Mouse (Mus musculus) kidney, embryonic 16.5 days (tissue): ENCODE results near the gene Cyp2d40. TPM values are rescaled to one million over a fixed set of nuclear protein-coding genes. Genes with fewer than 3 reads are reported as not detected.
"Not testable (repeated sequence)": the region's sequence is repeated elsewhere in the genome, so short reads cannot be mapped to it uniquely, and the experiment has no call there.

Source experiments
- ATAC-seq: fragments of 200-750 bp; cut with Nextera tagmentation; 2 replicates; pipeline ENCODE4 v1.8.0; 2017; ENCODE audit warnings: moderate TSS enrichment; ENCODE audit not compliant: low FRiP score, low TSS enrichment
- H3K27ac ChIP-seq: fragments of 300-500 bp; sonication (generic); 2 replicates; pipeline ENCODE4 v1.5.1; 2014; ENCODE audit warnings: low read length
- H3K27me3 ChIP-seq: fragments of 300-500 bp; sonication (generic); 2 replicates; pipeline ENCODE4 v1.6.1; 2014; ENCODE audit warnings: low read length, control low read depth, mixed read lengths; ENCODE audit not compliant: insufficient read depth
- H3K36me3 ChIP-seq: fragments of 300-500 bp; sonication (generic); 2 replicates; pipeline ENCODE4 v1.6.1; 2014; ENCODE audit warnings: low read length, control low read depth, mixed read lengths; ENCODE audit not compliant: insufficient read depth
- H3K4me1 ChIP-seq: fragments of 300-500 bp; sonication (generic); 2 replicates; pipeline ENCODE4 v1.6.1; 2014; ENCODE audit warnings: low read length, control low read depth, mixed read lengths; ENCODE audit not compliant: insufficient read depth
- H3K4me2 ChIP-seq: fragments of 300-500 bp; sonication (generic); replicated peaks from 2 replicates; pipeline ENCODE4 v1.6.1; 2014; ENCODE audit warnings: low read depth, low read length
- H3K4me3 ChIP-seq: fragments of 300-500 bp; sonication (generic); 2 replicates; pipeline ENCODE4 v1.5.1; 2014; ENCODE audit warnings: mild to moderate bottlenecking, low read length
- H3K9ac ChIP-seq: fragments of 300-500 bp; sonication (generic); replicated peaks from 2 replicates; pipeline ENCODE4 v1.6.1; 2014; ENCODE audit warnings: low read length
- H3K9me3 ChIP-seq: fragments of 300-500 bp; sonication (generic); 2 replicates; pipeline ENCODE4 v1.6.1; 2016; ENCODE audit warnings: low read length, control low read depth
- WGBS: fragments of 180-500 bp; shearing (Covaris S2); extraction: QIAGEN DNeasy Blood & Tissue Kit; methylation state at CpG from one replicate; pipeline ENCODE4 v1.1.7; 2014; 5-methylcytosine and 5-hydroxymethylcytosine counted together
- polyA plus RNA-seq: library from polyadenylated mRNA; unstranded; fragments of >200 nt; fragmentation: Nextera tagmentation; extraction: Ambion mirVana; gene quantifications from 2 replicates; pipeline ENCODE4 v1.2.1, GENCODE M21; 2015

The Cyp2d40 gene
- polyA plus RNA-seq, 1 experiment from 2014 or later, result not detected

GRCm38 (mm10) chr15:82792566-82792965, 28.6 kb upstream of the Cyp2d40 start:
- WGBS, result 85% methylated on average over 11 of the region's 11 CpGs
- no peak overlapping the region for H3K27ac ChIP-seq
- no peak for ATAC-seq
- no peaks in the 10 kb centered on the region for H3K36me3 ChIP-seq
- no peaks in the 10 kb centered on the region for H3K9me3 ChIP-seq
- H3K4me1 ChIP-seq, result no peaks in the 10 kb centered on the region
- H3K4me3 ChIP-seq, result no peak overlapping the region
- H3K4me2 ChIP-seq, result 0 out of 2 replicates have a peak overlapping the region, but pooled peaks have one; percentile 4
- H3K27me3 ChIP-seq, result no peaks in the 10 kb centered on the region
- no peak overlapping the region for H3K9ac ChIP-seq

GRCm38 (mm10) chr15:82784581-82784980, 20.6 kb upstream of the Cyp2d40 start:
- no peaks in the 10 kb centered on the region for H3K9me3 ChIP-seq
- H3K4me3 ChIP-seq, result no peak overlapping the region
- H3K9ac ChIP-seq, result no peak overlapping the region
- H3K4me2 ChIP-seq, result no peak overlapping the region
- no peaks in the 10 kb centered on the region for H3K36me3 ChIP-seq
- H3K27me3 ChIP-seq, result no peaks in the 10 kb centered on the region
- no peaks in the 10 kb centered on the region for H3K4me1 ChIP-seq
- H3K27ac ChIP-seq, result no peak overlapping the region
- ATAC-seq, result no peak
- 84% methylated on average over 1 of the region's 1 CpGs for WGBS

GRCm38 (mm10) chr15:82783800-82784199, 19.8 kb upstream of the Cyp2d40 start:
- ATAC-seq, result peak; percentile 63
- no peaks in the 10 kb centered on the region for H3K36me3 ChIP-seq
- no peak overlapping the region for H3K9ac ChIP-seq
- H3K4me1 ChIP-seq, result no peaks in the 10 kb centered on the region
- H3K9me3 ChIP-seq, result no peaks in the 10 kb centered on the region
- H3K4me2 ChIP-seq, result no peak overlapping the region
- no peaks in the 10 kb centered on the region for H3K27me3 ChIP-seq
- H3K27ac ChIP-seq, result no peak overlapping the region
- no peak overlapping the region for H3K4me3 ChIP-seq
- 24% methylated on average over 1 of the region's 1 CpGs for WGBS

- 85% methylated on average over 5 of the region's 5 CpGs for WGBS
- not testable (repeated sequence) for H3K4me1 ChIP-seq, H3K9ac ChIP-seq, ATAC-seq, H3K27me3 ChIP-seq, H3K9me3 ChIP-seq, H3K27ac ChIP-seq, H3K4me3 ChIP-seq, H3K4me2 ChIP-seq, H3K36me3 ChIP-seq
Observed at GRCm38 (mm10) chr15:82777856-82778255, 13.9 kb upstream of the Cyp2d40 start.

GRCm38 (mm10) chr15:82765943-82766342, 2.0 kb upstream of the Cyp2d40 start:
- H3K4me2 ChIP-seq, result no peak overlapping the region
- no peak overlapping the region for H3K27ac ChIP-seq
- H3K4me1 ChIP-seq, result no peaks in the 10 kb centered on the region
- H3K27me3 ChIP-seq, result no peaks in the 10 kb centered on the region
- H3K4me3 ChIP-seq, result no peak overlapping the region
- no peak overlapping the region for H3K9ac ChIP-seq
- no peak for ATAC-seq
- WGBS, result 85% methylated on average over 2 of the region's 2 CpGs
- H3K36me3 ChIP-seq, result no peaks in the 10 kb centered on the region
- no peaks in the 10 kb centered on the region for H3K9me3 ChIP-seq

- no peak for ATAC-seq
- H3K4me2 ChIP-seq, result no peak overlapping the region
- no peaks in the 10 kb centered on the region for H3K36me3 ChIP-seq
- no peak overlapping the region for H3K27ac ChIP-seq
- no peak overlapping the region for H3K9ac ChIP-seq
- H3K9me3 ChIP-seq, result no peaks in the 10 kb centered on the region
- 80% methylated on average over 6 of the region's 6 CpGs for WGBS
- no peaks in the 10 kb centered on the region for H3K27me3 ChIP-seq
- H3K4me1 ChIP-seq, result no peaks in the 10 kb centered on the region
- H3K4me3 ChIP-seq, result no peak overlapping the region
Observed at GRCm38 (mm10) chr15:82764881-82765280, 898 bp upstream of the Cyp2d40 start.

- Histone ChIP-seq H3K27ac (no peak overlapping the region), H3K27me3 (no peaks in the 10 kb centered on the region), H3K4me1 (no peaks in the 10 kb centered on the region), H3K4me3 (no peak overlapping the region), H3K4me2 (no peak overlapping the region), H3K9me3 (peaks cover 9% of the 10 kb centered on the region; the same call in 1 of the 2 replicates), H3K9ac (no peak overlapping the region), H3K36me3 (no peaks in the 10 kb centered on the region)
- 49% methylated on average over 1 of the region's 1 CpGs for WGBS
- no peak for ATAC-seq
Observed at GRCm38 (mm10) chr15:82748141-82748540, 15.8 kb downstream of the Cyp2d40 start.

- no peaks in the 10 kb centered on the region for H3K36me3 ChIP-seq
- ATAC-seq, result no peak
- H3K4me3 ChIP-seq, result no peak overlapping the region
- H3K4me1 ChIP-seq, result no peaks in the 10 kb centered on the region
- no peak overlapping the region for H3K9ac ChIP-seq
- H3K9me3 ChIP-seq, result peaks cover 9% of the 10 kb centered on the region; the same call in 1 of the 2 replicates
- no peaks in the 10 kb centered on the region for H3K27me3 ChIP-seq
- no peak overlapping the region for H3K27ac ChIP-seq
- no peak overlapping the region for H3K4me2 ChIP-seq
- 48% methylated on average over 1 of the region's 1 CpGs for WGBS
Observed at GRCm38 (mm10) chr15:82747516-82747915, 16.5 kb downstream of the Cyp2d40 start.

- not testable (repeated sequence) for H3K36me3 ChIP-seq, H3K27ac ChIP-seq, H3K27me3 ChIP-seq, H3K4me1 ChIP-seq, H3K4me3 ChIP-seq, H3K4me2 ChIP-seq, H3K9me3 ChIP-seq, H3K9ac ChIP-seq, ATAC-seq
- 93% methylated on average over 4 of the region's 4 CpGs for WGBS
Observed at GRCm38 (mm10) chr15:82733331-82733925, 30.6 kb downstream of the Cyp2d40 start.
